In genomic region chr2:153347183-153347781, GRCm38 (mm10) we compare ENCODE assay signal across 8 mouse cellular contexts. TPM values are rescaled to one million over a fixed set of nuclear protein-coding genes. Genes with fewer than 3 reads are reported as not detected.
DNase-seq lines count a peak whose midpoint lies in the region; ATAC-seq and TF ChIP-seq lines count a peak whose summit lies in the region.

No protein-coding gene starts in this region.

- 6% methylated on average over 9 of the region's 9 CpGs for WGBS in cerebellum, adult 2 months
- 3% methylated on average over 9 of the region's 9 CpGs for WGBS in heart, postnatal 0 days
- WGBS in liver, embryonic 15.5 days (ENCODE audit: insufficient replicate concordance), result 2% methylated on average over 9 of the region's 9 CpGs

- H3K4me3 ChIP-seq in cerebellum, adult 2 months (replicated peaks; ENCODE audit: insufficient read depth, low read depth, low read length), result peak overlapping the region; percentile 91
- H3K4me3 ChIP-seq in MEL (ENCODE audit: control insufficient read depth in 1 of 2, insufficient read depth in 1 of 2, low read depth in 2 of 2, low read length in 2 of 2), result peak overlapping the region; percentile 82 to 85
- peak overlapping the region; percentile 94 for H3K4me3 ChIP-seq in heart, postnatal 0 days (ENCODE audit: low read depth, low read length)
- H3K4me3 ChIP-seq in liver, embryonic 15.5 days (replicated peaks), result peak overlapping the region; percentile 93

- TF ChIP-seq EP300 in MEL (IDR thresholded peaks at IDR 0.05; ENCODE audit: low read depth in 1 of 2, low read length in 2 of 2), result peak in 1 of 2 experiments; percentile 4; a peak in 1 of 4 replicates
- TF ChIP-seq EP300 in heart, postnatal 0 days (IDR thresholded peaks at IDR 0.05; ENCODE audit: low read depth), result no peak

- TF ChIP-seq RAD21 in MEL (IDR thresholded peaks at IDR 0.05; ENCODE audit: low read depth, low read length), result no peak

- H3K36me3 ChIP-seq in MEL (ENCODE audit: control insufficient read depth in 1 of 2, insufficient read depth in 2 of 2, low read length in 2 of 2), result peaks cover 2 to 54% of the 10 kb centered on the region in 2 experiments; a peak in 3 of 4 replicates
- 0 out of 2 replicates have a peak, but pooled peaks cover 2% of the 10 kb centered on the region for H3K36me3 ChIP-seq in heart, postnatal 0 days (replicated peaks; ENCODE audit: control insufficient read depth, insufficient read depth, low read length)
- H3K36me3 ChIP-seq in liver, embryonic 15.5 days (replicated peaks), result peaks cover 7% of the 10 kb centered on the region

- peak overlapping the region; percentile 71 for H3K4me2 ChIP-seq in heart, postnatal 0 days (ENCODE audit: low read depth, low read length)
- peak overlapping the region; percentile 78 for H3K4me2 ChIP-seq in liver, embryonic 15.5 days

- no peak for ATAC-seq in heart, postnatal 0 days (ENCODE audit: insufficient read depth, low read depth)
- ATAC-seq in liver, embryonic 15.5 days (ENCODE audit: insufficient read depth), result no peak

- H3K27me3 ChIP-seq in cerebellum, adult 2 months (ENCODE audit: control insufficient read depth, insufficient read depth, low read length), result no peaks in the 10 kb centered on the region
- no peaks in the 10 kb centered on the region for H3K27me3 ChIP-seq in MEL (ENCODE audit: control insufficient read depth in 1 of 2, insufficient read depth in 2 of 2, low read length in 2 of 2)
- no peaks in the 10 kb centered on the region for H3K27me3 ChIP-seq in heart, postnatal 0 days (ENCODE audit: control insufficient read depth, insufficient read depth, low read length)
- no peaks in the 10 kb centered on the region for H3K27me3 ChIP-seq in liver, embryonic 15.5 days

- H3K27ac ChIP-seq in cerebellum, adult 2 months (ENCODE audit: insufficient read depth, low read length), result no peak overlapping the region
- H3K27ac ChIP-seq in MEL (ENCODE audit: control insufficient read depth, low read depth, low read length), result peak overlapping the region; percentile 96
- H3K27ac ChIP-seq in heart, postnatal 0 days (ENCODE audit: low read depth), result peak overlapping the region; percentile 99
- peak overlapping the region; percentile 98 for H3K27ac ChIP-seq in liver, embryonic 15.5 days (replicated peaks)

- no peaks in the 10 kb centered on the region for H3K9me3 ChIP-seq in MEL (replicated peaks; ENCODE audit: insufficient read depth, low read length)
- H3K9me3 ChIP-seq in heart, postnatal 0 days (replicated peaks; ENCODE audit: control insufficient read depth, low read length), result no peaks in the 10 kb centered on the region
- no peaks in the 10 kb centered on the region for H3K9me3 ChIP-seq in liver, embryonic 15.5 days (replicated peaks)

- H3K79me2 ChIP-seq in MEL (ENCODE audit: control insufficient read depth, insufficient read depth, low read length, poor library complexity), result peaks cover 43% of the 10 kb centered on the region

- no peak for TF ChIP-seq CTCF in cerebellum, adult 2 months (IDR thresholded peaks at IDR 0.05; ENCODE audit: borderline replicate concordance, insufficient read depth, low read depth, low read length)
- TF ChIP-seq CTCF in MEL (IDR thresholded peaks at IDR 0.05 in 2 of 3, conservative IDR thresholded peaks at IDR 0.05 in 1 of 3; ENCODE audit: control insufficient read depth in 1 of 3, insufficient read depth in 1 of 3, low read depth in 2 of 3, low read length in 3 of 3, poor library complexity in 1 of 3, severe bottlenecking in 1 of 3), result no peak
- TF ChIP-seq CTCF in heart, postnatal 0 days (IDR thresholded peaks at IDR 0.05; ENCODE audit: low read depth), result no peak

- no peak for TF ChIP-seq POLR2A in cerebellum, adult 2 months (IDR thresholded peaks at IDR 0.05; ENCODE audit: borderline replicate concordance, insufficient read depth, low read length)
- 0 out of 4 replicates have a peak, but pooled peaks of 1 of the 2 experiments have one; percentile 34 for TF ChIP-seq POLR2A in MEL (IDR thresholded peaks at IDR 0.05; ENCODE audit: control insufficient read depth in 1 of 2, insufficient read depth in 1 of 2, low read depth in 1 of 2, low read length in 2 of 2, poor library complexity in 1 of 2)

- peak overlapping the region; percentile 99 for H3K9ac ChIP-seq in MEL (ENCODE audit: control insufficient read depth, low read depth, low read length, poor library complexity, severe bottlenecking)
- peak overlapping the region; percentile 99 for H3K9ac ChIP-seq in heart, postnatal 0 days (replicated peaks; ENCODE audit: low read depth, low read length)
- peak overlapping the region; percentile 93 for H3K9ac ChIP-seq in liver, embryonic 15.5 days

- peaks cover 6% of the 10 kb centered on the region; the same call in 1 of the 2 replicates for H3K4me1 ChIP-seq in cerebellum, adult 2 months (ENCODE audit: control insufficient read depth, insufficient read depth, low read length)
- peaks cover 26 to 37% of the 10 kb centered on the region in 2 experiments for H3K4me1 ChIP-seq in MEL (ENCODE audit: control insufficient read depth in 1 of 2, insufficient read depth in 2 of 2, low read length in 2 of 2)
- peaks cover 38% of the 10 kb centered on the region for H3K4me1 ChIP-seq in heart, postnatal 0 days (ENCODE audit: control insufficient read depth, insufficient read depth)
- peaks cover 73% of the 10 kb centered on the region for H3K4me1 ChIP-seq in liver, embryonic 15.5 days (replicated peaks)

- DNase-seq in cerebellum, adult 2 months, result no peak
- no peak for DNase-seq in cerebellum, postnatal 36 days
- DNase-seq in MEL (ENCODE audit: low read depth, low spot score) (peak; percentile 66), adipocyte (ENCODE audit: low spot score) (no peak)
- no peak for DNase-seq in heart, postnatal 0 days (ENCODE audit: low spot score)
- no peak for DNase-seq in right cerebral cortex, postnatal 10 days (ENCODE audit: low spot score in 2 of 2)
- no peak for DNase-seq in cerebellum, adult 9-11 months

TF ChIP-seq in MEL, 35 proteins besides CTCF, POLR2A, EP300 and RAD21 (continues in another document):
- TF ChIP-seq TAL1 (IDR thresholded peaks at IDR 0.05; ENCODE audit: low read length) (no peak), SIN3A (IDR thresholded peaks at IDR 0.05; ENCODE audit: low read length) (peak; percentile 57), ZC3H11A (IDR thresholded peaks at IDR 0.05; ENCODE audit: low read depth, low read length) (no peak), ETS1 (IDR thresholded peaks at IDR 0.05; ENCODE audit: low read depth, low read length) (peak; percentile 33; the same call in 1 of the 2 replicates), MXI1 (IDR thresholded peaks at IDR 0.05; ENCODE audit: low read depth, low read length) (peak; percentile 49; the same call in 1 of the 2 replicates), JUND (IDR thresholded peaks at IDR 0.05; ENCODE audit: low read depth, low read length) (no peak), TBP (IDR thresholded peaks at IDR 0.05; ENCODE audit: low read depth, low read length) (peak; percentile 51; the same call in 1 of the 2 replicates), NELFE (IDR thresholded peaks at IDR 0.05; ENCODE audit: low read depth, low read length) (peak; percentile 50), MYB (IDR thresholded peaks at IDR 0.05; ENCODE audit: low read depth, low read length) (no peak), NRF1 (IDR thresholded peaks at IDR 0.05; ENCODE audit: insufficient read depth, low read depth, low read length, poor library complexity, severe bottlenecking) (no peak), GABPA (IDR thresholded peaks at IDR 0.05; ENCODE audit: low read depth, low read length) (no peak), MAX (IDR thresholded peaks at IDR 0.05; ENCODE audit: low read length) (0 out of 2 replicates have a peak, but pooled peaks have one; percentile 0), GATA1 (IDR thresholded peaks at IDR 0.05; ENCODE audit: low read depth, low read length) (peak; percentile 84), RCOR1 (IDR thresholded peaks at IDR 0.05; ENCODE audit: low read depth, low read length) (peak; percentile 16; the same call in 1 of the 2 replicates), USF2 (IDR thresholded peaks at IDR 0.05; ENCODE audit: borderline replicate concordance in 1 of 2, insufficient read depth in 1 of 2, low read depth in 1 of 2, low read length in 2 of 2) (no peak), TCF12 (IDR thresholded peaks at IDR 0.05; ENCODE audit: low read depth, low read length) (0 out of 2 replicates have a peak, but pooled peaks have one; percentile 9), CHD2 (IDR thresholded peaks at IDR 0.05; ENCODE audit: low read length) (no peak), HCFC1 (IDR thresholded peaks at IDR 0.05; ENCODE audit: low read depth, low read length) (no peak; the same call in 1 of the 2 replicates), ZKSCAN1 (IDR thresholded peaks at IDR 0.05; ENCODE audit: low read depth, low read length) (peak; percentile 59; the same call in 1 of the 2 replicates), BHLHE40 (IDR thresholded peaks at IDR 0.05; ENCODE audit: borderline replicate concordance, low read depth, low read length) (no peak), MYC (IDR thresholded peaks at IDR 0.05; ENCODE audit: low read depth, low read length) (no peak), SMC3 (IDR thresholded peaks at IDR 0.05; ENCODE audit: low read depth, low read length) (no peak; the same call in 1 of the 2 replicates), ZMIZ1 (IDR thresholded peaks at IDR 0.05; ENCODE audit: low read depth, low read length) (no peak), MAFK (IDR thresholded peaks at IDR 0.05; ENCODE audit: borderline replicate concordance, low read depth, low read length) (no peak; the same call in 1 of the 2 replicates), ZNF384 (IDR thresholded peaks at IDR 0.05; ENCODE audit: low read depth, low read length) (peak; percentile 97)

RNA-seq across cellular contexts. Expression of gene Asxl1, which starts 1.7 kb away (rescaled TPM):
- 20.5 and 21.8 TPM in 2 replicates for polyA plus RNA-seq in cerebellum, adult 2 months (2012; rRNA removed)
- 15.2 and 20.6 TPM in 2 replicates for total RNA-seq in MEL (2012; rRNA removed)
- polyA plus RNA-seq in MEL (2012; ENCODE audit: insufficient read depth in 1 of 2, insufficient read length in 2 of 2, low read depth in 1 of 2, low replicate concordance in 2 of 2, missing spikeins in 1 of 2), result 10 to 100 TPM in 1 of 2 experiments, not detected in 1; 35.5 TPM
- 18.8 and 21.3 TPM in 2 replicates for total RNA-seq in heart, postnatal 0 days (2014; rRNA removed; ENCODE audit: low replicate concordance)
- 6.4 and 7.4 TPM in 2 replicates for polyA plus RNA-seq in heart, postnatal 0 days (2015; fragmentation: Nextera tagmentation; extraction: Ambion mirVana)
- 6.4 and 7.2 TPM in 2 replicates for polyA plus RNA-seq in liver, embryonic 15.5 days (2015; fragmentation: Nextera tagmentation; extraction: Ambion mirVana)

RNA-seq across cellular contexts. Expression of gene Kif3b, which starts 56.1 kb away (rescaled TPM):
- polyA plus RNA-seq in cerebellum, adult 2 months (2012; rRNA removed), result 26.0 and 27.1 TPM in 2 replicates
- 10.0 and 11.0 TPM in 2 replicates for total RNA-seq in MEL (2012; rRNA removed)
- polyA plus RNA-seq in MEL (2012; ENCODE audit: insufficient read depth in 1 of 2, insufficient read length in 2 of 2, low read depth in 1 of 2, low replicate concordance in 2 of 2, missing spikeins in 1 of 2), result 10 to 100 TPM; 17.9 to 34.2 TPM
- 6.5 and 8.7 TPM in 2 replicates for total RNA-seq in heart, postnatal 0 days (2014; rRNA removed; ENCODE audit: low replicate concordance)
- polyA plus RNA-seq in heart, postnatal 0 days (2015; fragmentation: Nextera tagmentation; extraction: Ambion mirVana), result 2.5 and 3.1 TPM in 2 replicates
- 1.4 and 2.0 TPM in 2 replicates for polyA plus RNA-seq in liver, embryonic 15.5 days (2015; fragmentation: Nextera tagmentation; extraction: Ambion mirVana)
